Comparison of ENCODE assay signal across 21 mouse cellular contexts in the genomic region with DNA sequence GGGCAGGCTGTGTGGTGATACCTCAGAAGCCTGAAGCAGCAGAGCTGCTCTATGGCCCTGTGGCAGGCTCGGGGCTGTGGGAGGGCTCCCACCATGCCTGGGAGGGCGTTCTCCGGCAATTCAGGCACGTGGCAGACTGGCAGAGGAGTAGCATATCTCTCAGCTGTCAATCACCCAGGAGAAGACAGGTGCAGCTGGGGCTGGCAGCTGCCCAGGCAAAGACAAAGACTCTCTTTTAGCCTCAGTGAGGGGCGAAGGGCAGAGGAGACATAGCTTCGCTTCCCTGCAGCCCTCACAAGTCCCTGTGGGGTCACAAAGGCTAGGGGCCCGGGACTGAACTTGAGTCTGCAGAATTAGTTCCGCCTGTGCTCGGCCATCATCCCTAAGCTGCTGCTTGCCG. TPM values are rescaled to one million over a fixed set of nuclear protein-coding genes. Genes with fewer than 3 reads are reported as not detected.
A peak's percentile ranks its signal among the peaks of the same experiment; 100 is the strongest.
DNase-seq lines count a peak whose midpoint lies in the region; ATAC-seq and TF ChIP-seq lines count a peak whose summit lies in the region.
"Had no signal": no experiment of that assay in that cellular context is flagged by ENCODE, and none has a peak within 500 bp of the region (broad histone marks: within the 10 kb centered on the region; RNA-seq: fewer than 3 reads in every experiment).

No protein-coding gene starts in this region.

- intact Hi-C loops in left cerebral cortex, postnatal 14 days (cut with DNase I), result no loop called here

- WGBS in forebrain, embryonic 12.5 days, result 56% methylated on average over 10 of the region's 10 CpGs
- WGBS in forebrain, postnatal 0 days, result 37% methylated on average over 10 of the region's 10 CpGs
- WGBS in liver, embryonic 16.5 days (ENCODE audit: insufficient replicate concordance), result 50% methylated on average over 10 of the region's 10 CpGs
- WGBS in limb, embryonic 14.5 days, result 67% methylated on average over 10 of the region's 10 CpGs

- no peaks in the 10 kb centered on the region for H3K27me3 ChIP-seq in forebrain, embryonic 12.5 days
- H3K27me3 ChIP-seq in forebrain, postnatal 0 days (ENCODE audit: insufficient read depth, low read length), result no peaks in the 10 kb centered on the region
- no peaks in the 10 kb centered on the region for H3K27me3 ChIP-seq in liver, embryonic 16.5 days (ENCODE audit: control insufficient read depth, insufficient read depth, low read depth, low read length)
- no peaks in the 10 kb centered on the region for H3K27me3 ChIP-seq in C2C12 (ENCODE audit: control insufficient read depth, insufficient read depth, insufficient read length)
- H3K27me3 ChIP-seq in limb, embryonic 14.5 days (ENCODE audit: control insufficient read depth, insufficient read depth, low read length), result no peaks in the 10 kb centered on the region

- H3K4me1 ChIP-seq in forebrain, embryonic 12.5 days, result peaks cover 16% of the 10 kb centered on the region
- H3K4me1 ChIP-seq in forebrain, postnatal 0 days (ENCODE audit: insufficient read depth), result no peaks in the 10 kb centered on the region
- H3K4me1 ChIP-seq in liver, embryonic 16.5 days (ENCODE audit: control insufficient read depth, low read depth, low read length), result peaks cover under 1% of the 10 kb centered on the region; the same call in 1 of the 2 replicates
- H3K4me1 ChIP-seq in limb, embryonic 14.5 days (ENCODE audit: control insufficient read depth, insufficient read depth, low read length), result peaks cover 7% of the 10 kb centered on the region

- H3K79me2 ChIP-seq in C2C12 (ENCODE audit: control insufficient read depth, insufficient read depth), result no peaks in the 10 kb centered on the region

- TF ChIP-seq CTCF in forebrain, postnatal 0 days (IDR thresholded peaks at IDR 0.05; ENCODE audit: low read depth), result no peak
- no peak for TF ChIP-seq CTCF in C2C12 (IDR thresholded peaks at IDR 0.05; ENCODE audit: control insufficient read depth, insufficient read depth, insufficient read length)

- no peak overlapping the region for H3K4me3 ChIP-seq in forebrain, embryonic 12.5 days (replicated peaks)
- H3K4me3 ChIP-seq in forebrain, postnatal 0 days (ENCODE audit: low read depth, low read length), result no peak overlapping the region
- no peak overlapping the region for H3K4me3 ChIP-seq in liver, embryonic 16.5 days (ENCODE audit: low read depth, low read length)
- no peak overlapping the region for H3K4me3 ChIP-seq in C2C12 (ENCODE audit: insufficient read depth, poor library complexity, severe bottlenecking)
- H3K4me3 ChIP-seq in limb, embryonic 14.5 days (replicated peaks; ENCODE audit: low read length), result no peak overlapping the region

- ATAC-seq in forebrain, embryonic 12.5 days (ENCODE audit: low FRiP score), result peak; percentile 20; the same call in 1 of the 2 replicates
- ATAC-seq in forebrain, postnatal 0 days, result no peak
- 0 out of 2 replicates have a peak, but pooled peaks have one; percentile 21 for ATAC-seq in liver, embryonic 16.5 days (ENCODE audit: low read depth)
- peak; percentile 76 for ATAC-seq in limb, embryonic 14.5 days (ENCODE audit: low FRiP score, low read depth)

- 0 out of 2 replicates have a peak, but pooled peaks cover 3% of the 10 kb centered on the region for H3K9me3 ChIP-seq in forebrain, embryonic 12.5 days
- no peaks in the 10 kb centered on the region for H3K9me3 ChIP-seq in forebrain, postnatal 0 days (ENCODE audit: low read length)
- no peaks in the 10 kb centered on the region for H3K9me3 ChIP-seq in liver, embryonic 16.5 days (replicated peaks; ENCODE audit: control insufficient read depth, low read length)
- no peaks in the 10 kb centered on the region for H3K9me3 ChIP-seq in limb, embryonic 14.5 days (ENCODE audit: control insufficient read depth, low read length)
- H3K9me3 ChIP-seq: G1E had no signal

- no peaks in the 10 kb centered on the region for H3K79me3 ChIP-seq in C2C12 (ENCODE audit: low read depth)

- no peak for TF ChIP-seq POLR2A in limb, embryonic 14.5 days (IDR thresholded peaks at IDR 0.05; ENCODE audit: borderline replicate concordance, extremely low read depth, insufficient read depth, insufficient read length)

- no peak overlapping the region for H3ac ChIP-seq in C2C12 (ENCODE audit: control insufficient read depth, insufficient read length, low read depth)

- no peaks in the 10 kb centered on the region for H3K36me3 ChIP-seq in forebrain, embryonic 12.5 days (replicated peaks)
- H3K36me3 ChIP-seq in forebrain, postnatal 0 days (ENCODE audit: insufficient read depth), result peaks cover 14% of the 10 kb centered on the region
- H3K36me3 ChIP-seq in liver, embryonic 16.5 days (ENCODE audit: control insufficient read depth, insufficient read depth), result no peaks in the 10 kb centered on the region
- no peaks in the 10 kb centered on the region for H3K36me3 ChIP-seq in C2C12 (ENCODE audit: control insufficient read depth, insufficient read depth)
- H3K36me3 ChIP-seq in limb, embryonic 14.5 days (ENCODE audit: control insufficient read depth, insufficient read depth, low read length), result 0 out of 2 replicates have a peak, but pooled peaks cover 4% of the 10 kb centered on the region
- H3K36me3 ChIP-seq: G1E had no signal

- H3K9ac ChIP-seq in forebrain, embryonic 12.5 days, result no peak overlapping the region
- H3K9ac ChIP-seq in forebrain, postnatal 0 days, result no peak overlapping the region
- no peak overlapping the region for H3K9ac ChIP-seq in liver, embryonic 16.5 days (ENCODE audit: low read depth, low read length)
- H3K9ac ChIP-seq in limb, embryonic 14.5 days (ENCODE audit: low read depth, low read length, severe bottlenecking), result no peak overlapping the region

- no peak for DNase-seq in forebrain, postnatal 0 days
- DNase-seq in liver, result no peak
- peak; percentile 40 for DNase-seq in limb, embryonic 14.5 days (ENCODE audit: low spot score)
- DNase-seq in cerebellum, postnatal 36 days, result no peak
- DNase-seq in left cerebral cortex, postnatal 14 days (ENCODE audit: low spot score in 2 of 2), result no peak
- DNase-seq: adrenal gland, postnatal 25 days; cerebellum, postnatal 10 days; kidney, adult 18-20 months; kidney, postnatal 36 days; lung, adult 2 months; spleen, adult 18-20 months had no signal

- no peak overlapping the region for H3K4me2 ChIP-seq in forebrain, embryonic 12.5 days
- no peak overlapping the region for H3K4me2 ChIP-seq in forebrain, postnatal 0 days (ENCODE audit: low read depth)
- H3K4me2 ChIP-seq in liver, embryonic 16.5 days (ENCODE audit: low read depth, low read length), result no peak overlapping the region
- no peak overlapping the region for H3K4me2 ChIP-seq in limb, embryonic 14.5 days (replicated peaks; ENCODE audit: low read depth, low read length, severe bottlenecking)

- H3K27ac ChIP-seq in forebrain, embryonic 12.5 days, result no peak overlapping the region
- no peak overlapping the region for H3K27ac ChIP-seq in forebrain, postnatal 0 days (ENCODE audit: low read depth, low read length)
- no peak overlapping the region for H3K27ac ChIP-seq in liver, embryonic 16.5 days (ENCODE audit: low read length)
- no peak overlapping the region for H3K27ac ChIP-seq in limb, embryonic 14.5 days (replicated peaks; ENCODE audit: low read depth, low read length)
- H3K27ac ChIP-seq: macrophage; stomach, postnatal 0 days had no signal

TF ChIP-seq in C2C12, 6 proteins besides CTCF, POLR2A, EP300 and RAD21:
- TF ChIP-seq FOSL1 (IDR thresholded peaks at IDR 0.05; ENCODE audit: insufficient read depth, low read length, poor library complexity, severe bottlenecking) (no peak), MAX (IDR thresholded peaks at IDR 0.05) (no peak), USF1 (IDR thresholded peaks at IDR 0.05; ENCODE audit: low read depth) (no peak), MYOG (IDR thresholded peaks at IDR 0.05; ENCODE audit: control insufficient read depth, extremely low read depth, insufficient read length) (no peak), MYOD1 (IDR thresholded peaks at IDR 0.05; ENCODE audit: control insufficient read depth, insufficient read length, low read depth) (peak; percentile 55)

RNA-seq across cellular contexts. Expression of a gene that starts 17.6 kb away (rescaled TPM):
- polyA plus RNA-seq in forebrain, embryonic 12.5 days (2016; fragmentation: Nextera tagmentation; extraction: Ambion mirVana), result 1.2 TPM in 1 of 2 replicates, not detected in the other
- 0.08 and 0.29 TPM in 2 replicates for total RNA-seq in forebrain, postnatal 0 days (2014; rRNA removed)
- 0.19 and 0.28 TPM in 2 replicates for polyA plus RNA-seq in forebrain, postnatal 0 days (2015; fragmentation: Nextera tagmentation; extraction: Ambion mirVana)
- 2.4 and 4.4 TPM in 2 replicates for polyA plus RNA-seq in liver, embryonic 16.5 days (2015; fragmentation: Nextera tagmentation; extraction: Ambion mirVana)
- 22.0 TPM for polyA plus RNA-seq in C2C12 (2012; fragmentation: generic; extraction: Trizol)
- 162 and 165 TPM in 2 replicates for polyA plus RNA-seq in limb, embryonic 14.5 days (2012; rRNA removed)
- polyA plus RNA-seq in limb, embryonic 14.5 days (2014; fragmentation: Nextera tagmentation; extraction: Ambion mirVana), result 118 and 149 TPM in 2 replicates
- total RNA-seq in left cerebral cortex, postnatal 14 days (2021), result not detected
- total RNA-seq: adrenal gland, postnatal 25 days; G1E; heart, adult 8-10 months; heart, postnatal 25 days; layer of hippocampus, postnatal 14 days; left cerebral cortex, postnatal 36 days had no signal
- polyA plus RNA-seq: G1E, macrophage had no signal

RNA-seq across cellular contexts. Expression of a gene that starts 25.3 kb away (rescaled TPM):
- 3.1 and 3.2 TPM in 2 replicates for polyA plus RNA-seq in forebrain, embryonic 12.5 days (2016; fragmentation: Nextera tagmentation; extraction: Ambion mirVana)
- 26.9 and 31.9 TPM in 2 replicates for total RNA-seq in forebrain, postnatal 0 days (2014; rRNA removed)
- polyA plus RNA-seq in forebrain, postnatal 0 days (2015; fragmentation: Nextera tagmentation; extraction: Ambion mirVana), result 12.7 and 17.5 TPM in 2 replicates
- polyA plus RNA-seq in liver, embryonic 16.5 days (2015; fragmentation: Nextera tagmentation; extraction: Ambion mirVana), result 1.7 and 2.0 TPM in 2 replicates
- polyA plus RNA-seq in C2C12 (2012; fragmentation: generic; extraction: Trizol), result 0.35 TPM
- polyA plus RNA-seq in limb, embryonic 14.5 days (2012; rRNA removed), result 32.3 and 38.9 TPM in 2 replicates
- 10.1 and 10.9 TPM in 2 replicates for polyA plus RNA-seq in limb, embryonic 14.5 days (2014; fragmentation: Nextera tagmentation; extraction: Ambion mirVana)
- 10 to 100 TPM; 55.0 to 61.6 TPM for total RNA-seq in left cerebral cortex, postnatal 14 days (2021)

RNA-seq across cellular contexts. Expression of a gene that starts 54.4 kb away (rescaled TPM):
- polyA plus RNA-seq in forebrain, embryonic 12.5 days (2016; fragmentation: Nextera tagmentation; extraction: Ambion mirVana), result 130 and 131 TPM in 2 replicates
- total RNA-seq in forebrain, postnatal 0 days (2014; rRNA removed), result 177 and 184 TPM in 2 replicates
- 103 and 123 TPM in 2 replicates for polyA plus RNA-seq in forebrain, postnatal 0 days (2015; fragmentation: Nextera tagmentation; extraction: Ambion mirVana)
- 48.7 and 51.6 TPM in 2 replicates for polyA plus RNA-seq in liver, embryonic 16.5 days (2015; fragmentation: Nextera tagmentation; extraction: Ambion mirVana)
- 85.2 TPM for polyA plus RNA-seq in C2C12 (2012; fragmentation: generic; extraction: Trizol)
- 83.0 and 110 TPM in 2 replicates for polyA plus RNA-seq in limb, embryonic 14.5 days (2012; rRNA removed)
- polyA plus RNA-seq in limb, embryonic 14.5 days (2014; fragmentation: Nextera tagmentation; extraction: Ambion mirVana), result 77.8 and 86.8 TPM in 2 replicates
- 10 to 100 TPM; 67.6 to 95.0 TPM for total RNA-seq in left cerebral cortex, postnatal 14 days (2021)
